Mouse (Mus musculus) cerebellum, postnatal 14 days (tissue): ENCODE results near the gene Pls1.
A peak's percentile ranks its signal among the peaks of the same experiment; 100 is the strongest.

Experiments
- DNase-seq, 2 experiments: peaks; one replicate each; pipeline ENCODE4 v3.0.0; 2021; ENCODE audit warnings: mixed read lengths in 2 of 2

Gene Pls1

GRCm38 (mm10) chr9:95844825-95845460, at the start of gene Pls1:
Gene Pls1 (minus strand): TSS chr9:95845311.
- peak; percentile 95 to 98 for DNase-seq

GRCm38 (mm10) chr9:95882751-95883150, 37.6 kb upstream of the Pls1 start:
- DNase-seq: no peak

DNA sequence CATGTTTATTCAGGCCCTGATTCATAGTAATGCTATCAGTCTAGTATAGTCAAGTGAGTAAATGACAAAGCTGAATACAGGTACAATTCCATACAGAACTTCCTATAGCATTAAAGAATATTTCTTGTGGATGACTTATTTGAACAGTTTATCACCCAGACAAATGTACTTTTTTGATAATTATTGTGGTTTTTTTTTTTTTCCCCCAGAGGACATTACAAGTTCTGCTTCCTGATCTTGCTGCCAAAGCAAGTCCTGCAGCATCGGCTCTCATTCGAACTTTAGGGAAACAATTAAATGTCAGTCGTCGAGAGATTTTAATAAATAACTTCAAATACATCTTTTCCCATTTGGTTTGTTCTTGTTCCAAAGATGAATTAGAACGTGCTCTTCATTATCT, 33.1 kb upstream of the Pls1 start:
- no peak for DNase-seq

DNA sequence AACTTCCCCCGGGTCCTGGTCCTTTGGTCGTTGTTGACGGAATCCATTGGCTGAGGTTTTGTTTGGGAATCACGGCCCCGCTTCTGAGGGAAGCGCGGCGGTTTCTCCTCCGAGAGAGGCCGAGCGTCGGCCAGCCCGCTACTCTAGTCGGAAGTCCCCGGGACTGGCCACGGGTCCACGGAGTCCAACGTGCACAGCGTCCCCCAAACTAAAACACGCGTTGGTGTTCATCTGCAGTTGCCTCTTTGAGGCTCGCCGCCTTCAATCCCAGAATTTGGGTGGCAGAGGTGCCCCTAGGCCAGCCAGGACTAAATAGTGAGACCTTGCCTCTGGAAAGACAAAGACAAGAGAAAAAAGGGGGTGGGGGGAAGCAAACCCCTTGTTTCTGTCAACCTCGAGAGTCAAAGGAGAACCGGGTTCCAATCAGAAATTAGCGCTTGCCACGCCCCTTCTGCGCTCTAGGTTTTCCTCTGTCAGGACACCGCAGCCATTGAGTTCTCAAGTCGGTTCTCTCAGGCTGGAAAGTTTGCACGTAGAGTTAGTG, 13.0 kb upstream of the Pls1 start:
- peak in 1 of 2 experiments; percentile 30 for DNase-seq

GRCm38 (mm10) chr9:95857414-95858026, 12.4 kb upstream of the Pls1 start, which contains the start of gene Atr:
Gene Atr (plus strand): TSS chr9:95857597.
- peak; percentile 93 for DNase-seq

GRCm38 (mm10) chr9:95856004-95856403, 10.9 kb upstream of the Pls1 start:
- DNase-seq: no peak

DNA sequence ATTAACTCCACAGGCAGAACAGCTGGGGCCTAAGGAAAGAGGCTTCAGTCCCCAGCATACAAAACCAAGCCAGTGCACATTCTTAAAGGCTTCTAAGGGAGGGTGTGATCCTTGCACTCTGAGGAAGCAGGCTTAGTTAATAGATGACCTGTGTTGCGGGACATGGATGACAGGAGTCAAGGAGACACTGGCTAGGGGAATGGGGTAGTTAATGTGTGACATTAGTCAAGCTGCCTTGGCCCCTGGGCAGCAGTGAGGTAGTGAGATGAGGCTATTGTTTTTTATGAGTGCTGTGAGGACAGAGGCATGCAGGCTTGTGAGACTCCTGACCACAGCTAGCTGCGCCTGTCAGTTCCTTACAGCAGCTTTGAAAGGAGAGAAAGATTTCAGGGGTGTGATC, 9.8 kb upstream of the Pls1 start:
- DNase-seq: no peak

DNA sequence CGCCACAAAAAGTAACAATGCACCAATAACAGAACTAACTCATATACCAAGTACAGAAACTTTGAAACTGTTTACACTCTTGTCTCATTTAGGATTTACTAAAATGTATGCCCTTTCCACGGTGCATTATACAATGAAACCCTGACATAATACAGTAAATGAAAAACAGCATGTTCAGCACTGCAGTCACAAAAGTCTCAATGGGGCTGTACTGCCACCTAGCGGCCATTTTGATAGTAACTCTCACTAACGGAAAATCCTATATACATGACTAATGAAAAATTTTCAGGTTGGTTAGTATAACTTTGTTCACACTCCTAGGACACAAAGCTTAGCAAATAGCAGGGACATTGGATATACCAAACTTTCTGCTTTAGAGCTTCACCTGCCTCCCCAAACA, 7.8 kb upstream of the Pls1 start:
- DNase-seq: peak; percentile 87 to 91

DNA sequence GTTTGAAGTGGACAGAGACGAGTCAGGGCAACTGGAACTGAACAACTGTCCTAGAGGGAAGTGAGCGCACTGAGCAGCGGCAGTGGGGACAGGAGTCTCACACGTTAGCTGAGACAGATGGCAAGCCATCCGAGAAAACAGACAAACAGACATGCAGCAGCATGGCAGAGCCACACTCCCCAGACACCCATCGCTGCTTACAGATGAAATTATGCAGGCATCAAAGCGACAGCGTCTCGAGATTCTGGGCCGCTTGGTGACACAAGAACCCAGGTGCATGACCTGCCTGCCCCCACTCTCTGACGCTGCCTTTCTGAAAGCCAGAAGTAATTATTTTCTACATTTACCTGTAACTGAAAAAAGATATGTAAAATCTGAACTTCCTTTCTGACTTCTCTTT, 6.6 kb upstream of the Pls1 start:
- no peak for DNase-seq

GRCm38 (mm10) chr9:95845711-95846110, 600 bp upstream of the Pls1 start:
- DNase-seq: no peak

- no peak for DNase-seq
Measured at GRCm38 (mm10) chr9:95839424-95839823, 5.7 kb downstream of the Pls1 start.

- DNase-seq: no peak
Measured at GRCm38 (mm10) chr9:95835741-95836140, 9.4 kb downstream of the Pls1 start.

DNA sequence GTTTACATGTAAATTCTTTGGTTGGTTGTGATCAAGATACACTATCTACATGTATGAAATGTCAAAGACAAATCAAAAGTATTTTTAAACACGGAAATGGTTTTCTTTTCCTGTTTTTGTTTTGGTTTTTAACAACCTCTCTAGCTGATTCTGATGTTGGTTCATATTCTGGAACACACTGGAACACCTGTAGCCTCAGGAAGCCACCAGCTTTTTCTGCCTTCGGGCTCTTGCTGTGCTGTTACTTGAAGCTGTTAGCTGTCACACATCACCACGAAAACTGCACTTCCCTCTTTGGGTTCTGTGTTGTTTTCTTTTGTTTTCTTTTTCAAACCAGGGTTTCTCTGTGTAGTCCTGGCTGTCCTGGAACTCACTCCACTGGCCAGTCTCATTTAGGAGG, 10.3 kb downstream of the Pls1 start:
- DNase-seq: no peak

GRCm38 (mm10) chr9:95832758-95833157, 12.4 kb downstream of the Pls1 start:
- no peak for DNase-seq

GRCm38 (mm10) chr9:95827565-95827964, 17.5 kb downstream of the Pls1 start:
- DNase-seq: no peak

DNA sequence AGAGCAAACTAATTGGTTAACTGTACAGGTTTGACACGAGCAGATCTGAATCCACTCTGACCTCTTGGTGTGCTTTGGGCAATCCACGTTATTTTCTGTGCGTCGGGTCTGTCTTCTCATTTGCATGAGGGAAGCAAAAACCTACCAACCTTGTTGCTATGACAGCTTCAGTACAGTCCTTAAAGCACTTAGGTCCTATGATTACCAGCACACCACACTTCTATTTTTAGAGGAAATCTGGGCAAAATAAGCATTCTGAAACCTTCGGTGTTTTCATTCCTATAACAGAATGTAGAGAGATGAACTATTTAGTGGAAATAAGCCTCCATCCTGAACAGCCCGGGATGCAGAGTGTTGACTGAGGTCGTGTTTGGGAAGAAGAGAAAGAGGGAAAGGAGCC, 22.6 kb downstream of the Pls1 start:
- no peak for DNase-seq

DNA sequence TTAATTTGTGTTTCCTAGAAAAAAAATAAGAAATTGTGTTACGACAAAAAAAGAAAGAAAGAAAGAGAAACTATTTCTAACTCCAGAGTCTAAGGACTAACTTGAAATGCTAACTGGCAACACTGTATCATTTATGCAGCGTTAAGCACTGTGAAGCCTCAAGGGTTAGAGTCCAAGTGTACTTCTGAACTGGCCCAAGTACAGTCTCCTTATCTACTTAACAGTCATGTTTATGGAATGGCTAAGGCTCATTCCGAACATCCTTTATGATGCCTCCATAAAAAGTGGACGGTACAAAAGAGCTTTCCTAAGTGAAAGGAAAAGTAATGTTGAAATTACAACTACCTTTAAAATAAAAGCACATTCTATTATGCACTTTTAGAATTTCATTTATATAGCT, 29.4 kb downstream of the Pls1 start:
- DNase-seq: no peak

- DNase-seq: no peak
Measured at GRCm38 (mm10) chr9:95815015-95815673, 30.0 kb downstream of the Pls1 start.

- no peak for DNase-seq
Measured at GRCm38 (mm10) chr9:95813721-95814531, 31.2 kb downstream of the Pls1 start.

DNA sequence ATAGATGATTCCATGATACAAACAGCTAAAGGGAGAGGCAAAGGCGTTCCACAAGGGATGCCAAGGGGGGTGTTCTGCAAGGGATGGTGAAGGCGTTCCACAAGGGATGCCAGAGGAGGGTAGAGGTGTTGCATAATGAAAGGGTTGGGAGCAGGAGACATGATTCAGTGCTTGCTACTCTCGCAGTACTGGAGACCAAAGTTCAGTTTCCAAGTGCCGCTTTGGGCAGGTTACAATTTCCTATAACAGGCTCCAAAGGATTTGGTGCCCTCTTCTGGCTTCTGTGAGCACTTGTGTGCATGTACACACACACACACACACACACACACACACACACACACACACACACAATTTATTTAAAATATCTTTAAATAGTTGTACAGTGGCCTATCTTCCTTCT, 33.3 kb downstream of the Pls1 start:
- DNase-seq: no peak

DNA sequence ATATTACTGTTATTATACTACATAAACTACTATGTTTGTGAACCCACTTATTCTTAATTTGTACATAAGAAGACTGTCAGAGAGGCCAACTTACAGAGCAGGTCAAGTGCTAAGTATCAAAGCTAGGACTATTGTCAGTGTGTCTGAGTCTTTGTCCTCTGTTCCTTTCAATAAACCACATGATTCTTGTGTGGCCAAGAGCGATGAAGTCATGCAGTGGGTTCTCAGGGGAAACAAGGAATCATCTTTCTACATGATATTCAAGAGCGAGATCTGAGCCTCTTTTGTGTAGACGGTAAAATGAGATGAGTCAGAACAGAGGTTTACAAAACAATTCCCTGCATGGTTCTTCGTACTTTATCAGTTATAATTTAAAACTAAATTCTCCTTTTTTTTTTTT, 35.5 kb downstream of the Pls1 start:
- DNase-seq: no peak

DNA sequence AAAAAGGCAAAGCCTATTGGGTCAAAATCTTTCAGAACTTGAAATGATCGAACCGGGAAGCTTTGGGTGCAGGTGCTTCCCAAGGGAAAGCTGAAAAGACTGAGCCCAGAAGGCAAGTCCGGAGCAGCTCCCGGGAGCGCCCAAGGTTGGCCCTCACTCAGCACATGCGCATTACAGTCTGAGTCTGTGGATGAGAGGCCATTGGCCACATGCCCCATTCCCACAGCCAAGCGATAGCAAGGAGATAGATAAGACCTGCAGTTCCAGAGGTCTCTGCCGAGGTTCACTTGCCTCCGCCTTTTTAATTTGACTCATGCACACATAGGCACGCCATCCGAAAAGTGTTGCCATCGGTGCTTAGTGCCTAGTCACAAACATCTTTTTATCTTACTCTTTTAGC, 39.7 kb downstream of the Pls1 start:
- peak; percentile 21 to 22 for DNase-seq

DNA sequence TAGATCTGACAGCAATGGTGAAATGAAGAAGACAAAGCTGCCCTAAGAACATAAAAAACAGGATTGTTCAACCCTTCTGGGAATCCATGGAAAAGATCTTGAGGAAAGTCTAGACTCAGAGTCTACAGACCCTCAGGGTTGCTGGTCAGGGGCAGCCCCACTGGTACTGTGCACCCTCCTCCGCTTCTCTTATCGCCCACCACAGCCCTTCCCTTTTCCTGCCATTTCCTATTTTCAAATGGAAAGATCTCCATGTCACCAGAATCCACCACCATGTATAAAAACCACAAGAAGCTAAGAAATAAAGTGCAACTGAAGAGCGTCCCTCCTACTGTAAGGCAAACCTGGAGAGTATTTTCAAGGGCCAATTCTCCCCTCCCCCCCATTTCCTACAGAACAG, 41.3 kb downstream of the Pls1 start:
- DNase-seq: no peak
